Mouse (Mus musculus): ENCODE measurements around the gene AC170998.1. TPM values are rescaled to one million over a fixed set of nuclear protein-coding genes. Genes with fewer than 3 reads are reported as not detected.
"Not testable (repeated sequence)": the region's sequence is repeated elsewhere in the genome, so short reads cannot be mapped to it uniquely, and the experiment has no call there.

The AC170998.1 gene
- polyA plus RNA-seq, 2 experiments from 2014 or later: 4.1 to 7.7 TPM

DNA sequence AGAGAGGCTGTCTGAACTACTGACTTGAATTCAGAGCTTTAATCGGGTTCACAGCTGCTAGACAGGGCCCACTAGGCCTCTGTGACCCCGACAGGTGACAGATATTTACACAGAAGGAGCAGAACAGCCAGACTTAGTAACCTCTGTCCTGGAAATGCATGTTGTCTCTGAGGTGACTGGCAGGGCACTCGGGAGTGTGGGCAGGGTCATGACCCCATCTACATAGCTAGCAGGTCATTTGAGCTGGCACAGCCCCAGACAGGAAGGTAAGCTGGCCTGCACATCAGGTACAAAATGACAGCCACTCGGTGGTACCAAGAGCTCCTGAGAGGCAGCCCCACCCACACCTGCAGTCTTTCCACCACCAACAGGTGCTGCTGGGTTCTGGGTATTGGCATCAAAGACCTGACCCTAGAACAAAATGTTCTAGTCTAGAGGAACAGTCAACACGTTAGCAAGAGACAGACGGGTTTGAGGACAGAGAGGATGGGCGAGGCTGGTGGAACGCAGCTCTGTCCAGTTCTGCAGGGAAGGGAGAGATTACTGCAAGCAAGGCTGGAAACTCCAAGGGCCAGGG, 34.9 kb downstream of the AC170998.1 start:
- ATAC-seq: no peak

DNA sequence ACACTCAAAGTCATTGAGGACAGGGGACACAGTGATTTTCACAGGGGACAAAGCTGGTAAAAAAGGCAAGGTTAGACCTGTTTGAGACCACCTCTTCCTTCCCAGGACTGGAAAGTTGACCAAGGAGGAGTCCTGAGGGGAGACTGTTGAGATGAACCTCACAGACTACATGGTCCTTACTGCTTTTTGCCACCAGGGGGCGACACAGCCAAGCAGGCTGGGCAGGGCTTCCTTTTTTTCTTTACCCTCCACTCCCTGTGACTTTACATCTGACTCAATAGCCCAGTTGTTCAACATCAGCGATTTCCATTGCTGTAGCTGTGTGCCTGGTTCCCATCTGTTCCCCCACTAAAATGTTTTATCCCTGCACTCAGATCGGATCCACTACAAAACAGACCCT, 36.0 kb downstream of the AC170998.1 start:
- no peak for ATAC-seq

DNA sequence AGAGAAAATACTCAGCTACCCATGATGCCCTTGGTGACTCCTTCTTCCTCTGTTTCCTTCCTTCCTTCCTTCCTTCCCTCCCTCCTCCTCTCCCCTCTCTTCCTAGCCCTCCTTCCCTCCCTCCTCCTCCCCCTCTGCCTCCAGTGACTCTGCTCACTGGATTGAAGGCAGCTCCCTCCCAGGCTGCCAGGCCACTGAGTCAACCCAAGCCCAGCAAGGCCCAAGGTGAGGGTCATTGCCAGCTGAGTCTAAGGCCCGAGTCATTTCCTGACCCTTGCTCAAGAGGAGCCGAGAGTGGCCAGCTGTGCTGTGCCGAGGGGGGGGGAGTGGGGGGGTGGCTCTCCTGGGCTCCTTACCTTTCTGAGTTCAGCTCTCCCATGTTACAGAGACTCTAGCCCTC, 40.3 kb downstream of the AC170998.1 start:
- no peak for ATAC-seq

DNA sequence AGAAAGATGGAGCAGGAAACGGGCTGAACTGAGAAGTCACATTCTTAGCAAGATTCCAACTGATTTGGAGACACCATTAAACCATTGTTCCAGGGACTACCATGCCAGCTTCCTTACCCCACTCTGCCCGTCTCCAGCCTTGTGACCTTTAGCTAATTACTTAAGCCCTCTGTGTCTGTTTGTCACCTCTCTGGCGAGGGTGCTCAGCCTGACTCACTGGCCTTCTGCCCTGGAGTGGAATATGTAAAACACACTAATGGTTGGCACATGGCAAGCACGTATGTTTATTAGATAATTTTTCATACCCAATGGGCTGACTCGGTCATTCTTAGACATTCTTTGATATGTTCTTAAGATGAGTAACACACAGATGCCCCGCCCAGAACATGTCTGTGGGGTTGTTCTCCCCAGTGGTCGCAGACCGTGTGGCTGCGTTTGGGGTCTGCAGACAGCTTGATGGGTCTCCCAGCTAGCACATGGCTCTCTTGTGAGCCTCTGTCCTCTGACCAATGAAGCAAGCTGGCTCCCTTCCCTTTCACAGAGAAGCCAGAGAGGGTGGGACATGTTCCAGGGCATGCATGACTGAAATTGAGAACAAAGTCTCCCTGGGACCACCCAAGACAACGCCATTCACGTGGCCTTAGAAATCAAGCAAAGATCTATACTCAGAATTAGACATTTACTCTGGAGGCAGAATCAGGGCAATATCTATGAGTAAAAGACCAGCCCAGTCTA, 41.1 kb downstream of the AC170998.1 start:
- ATAC-seq: no peak

DNA sequence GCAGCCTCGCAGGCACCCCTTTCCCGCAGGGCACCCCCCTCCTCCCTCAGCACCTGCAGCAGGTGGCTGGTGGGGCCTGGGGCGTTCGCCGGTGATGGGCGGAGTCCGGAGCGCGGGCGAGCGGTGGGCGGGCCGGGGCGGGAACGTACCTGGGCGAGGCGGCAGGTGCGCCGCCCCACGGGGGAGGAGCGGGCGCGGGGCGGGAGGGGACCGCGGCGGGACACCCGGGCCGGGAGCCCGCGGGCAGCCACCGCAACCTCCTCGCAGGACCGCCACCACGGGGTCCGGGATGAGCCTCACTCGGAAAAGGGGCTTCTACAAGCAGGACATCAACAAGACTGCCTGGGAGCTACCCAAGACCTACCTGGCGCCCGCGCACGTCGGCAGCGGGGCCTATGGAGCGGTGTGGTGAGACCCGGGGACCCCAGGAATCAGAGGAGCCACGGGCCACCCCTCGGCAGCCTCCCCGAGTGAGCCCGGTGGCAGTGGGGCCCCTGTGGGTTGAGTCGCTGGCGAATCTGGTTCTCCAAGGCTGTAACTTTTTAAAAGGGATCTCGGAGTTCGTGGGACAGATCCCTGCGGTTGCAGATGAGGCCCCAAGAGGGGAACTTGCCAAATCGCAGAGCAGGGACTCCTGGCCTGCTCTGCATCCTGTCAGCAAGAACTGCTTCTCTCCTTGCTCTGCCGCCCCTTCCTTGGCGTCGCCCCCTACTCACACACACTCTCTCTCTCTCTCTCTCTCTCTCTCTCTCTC, 43.4 kb downstream of the AC170998.1 start, which contains the start of gene Mapk13:
Gene Mapk13, plus strand, starts transcription at position 177 of the 754 bp plus-strand sequence.
- no peak for ATAC-seq

DNA sequence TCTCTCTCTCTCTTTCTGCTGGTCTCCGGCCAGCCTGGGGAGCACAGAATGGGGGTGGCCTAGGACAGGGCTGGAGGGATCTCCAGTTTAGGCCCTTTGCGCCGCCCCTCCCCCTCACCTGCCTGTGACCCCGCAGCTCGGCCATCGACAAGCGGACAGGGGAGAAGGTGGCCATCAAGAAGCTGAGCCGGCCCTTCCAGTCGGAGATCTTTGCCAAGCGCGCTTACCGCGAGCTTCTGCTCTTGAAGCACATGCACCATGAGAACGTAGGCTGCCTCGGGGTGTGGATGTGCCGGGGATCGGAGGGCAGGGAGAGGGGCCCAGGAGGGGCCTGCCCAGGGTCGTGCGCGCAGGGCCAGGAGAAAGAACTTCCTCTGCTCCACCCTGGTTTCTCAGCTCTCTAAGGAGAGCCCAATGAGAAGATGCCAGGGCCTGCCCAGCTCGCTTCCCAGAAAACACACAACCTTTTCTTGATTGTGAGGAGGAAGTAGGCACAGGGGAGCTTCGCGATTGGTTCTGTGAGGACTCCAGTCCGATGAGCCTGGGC, 44.1 kb downstream of the AC170998.1 start:
- ATAC-seq: no peak

DNA sequence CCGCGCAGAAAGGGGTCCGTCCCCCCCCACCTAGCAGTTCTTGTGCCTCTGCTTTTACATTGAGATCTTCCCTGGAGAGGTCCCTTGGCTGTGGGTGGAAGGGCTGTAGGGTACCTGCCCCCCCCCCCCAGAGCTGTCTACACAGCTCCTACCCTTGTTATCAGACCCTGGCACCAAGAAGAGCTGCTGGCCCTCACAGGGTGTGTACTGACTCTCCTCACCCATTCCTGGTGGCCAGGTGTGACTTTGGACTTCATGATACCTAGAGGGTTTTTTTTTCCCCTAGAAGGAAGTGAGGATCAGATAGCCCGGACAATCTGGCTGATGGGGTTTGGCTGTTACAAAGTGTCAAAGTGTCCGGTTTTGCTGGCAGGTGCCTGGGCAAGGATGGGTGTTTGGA, 45.4 kb downstream of the AC170998.1 start:
- no peak for ATAC-seq

DNA sequence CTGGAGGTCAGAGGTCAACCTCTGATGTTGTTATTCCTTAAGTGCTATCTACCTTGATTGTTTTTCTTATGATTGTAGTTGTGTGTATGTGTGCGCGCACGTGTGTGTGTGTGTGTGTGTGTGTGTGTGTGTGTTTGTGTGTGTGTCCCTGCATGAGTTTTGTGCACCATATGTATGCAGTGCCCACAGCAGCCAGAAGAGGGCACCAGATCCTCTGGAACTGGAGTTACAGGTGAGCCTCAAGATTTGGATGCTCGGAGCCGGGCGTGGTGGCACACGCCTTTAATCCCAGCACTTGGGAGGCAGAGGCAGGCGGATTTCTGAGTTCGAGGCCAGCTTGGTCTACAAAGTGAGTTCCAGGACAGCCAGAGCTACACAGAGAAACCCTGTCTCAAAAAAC, 48.4 kb downstream of the AC170998.1 start:
- ATAC-seq: not testable (repeated sequence)

DNA sequence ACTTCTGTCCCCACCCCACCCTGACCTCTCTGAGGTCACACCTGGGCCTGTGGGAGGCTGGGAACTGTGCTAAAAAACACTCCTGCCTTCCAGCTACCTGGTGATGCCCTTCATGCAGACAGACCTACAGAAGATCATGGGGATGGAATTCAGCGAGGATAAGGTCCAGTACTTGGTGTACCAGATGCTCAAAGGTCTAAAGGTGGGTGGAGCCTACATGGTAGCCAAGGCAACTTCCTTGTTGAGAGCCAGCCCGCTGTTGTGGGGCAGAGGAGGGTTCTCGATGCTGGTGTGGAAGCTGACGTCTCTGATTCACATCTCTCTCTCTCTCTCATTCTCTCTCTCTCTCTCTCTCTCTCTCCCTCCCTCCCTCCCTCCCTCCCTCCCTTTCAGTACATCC, 49.3 kb downstream of the AC170998.1 start:
- ATAC-seq: no peak

Other genes starting within 250 kb of the AC170998.1 start
- gene Fkbp5, start 208.6 kb upstream of the AC170998.1 start, polyA plus RNA-seq (2017; shearing (Covaris generic)): 10 to 100 TPM; 17.9 to 24.0 TPM
- not detected for gene Armc12, start 195.3 kb upstream of the AC170998.1 start, polyA plus RNA-seq (2017; shearing (Covaris generic))
- not detected for gene Clpsl2, start 176.7 kb upstream of the AC170998.1 start, polyA plus RNA-seq (2017; shearing (Covaris generic))
- not detected for gene Clps, start 165.3 kb upstream of the AC170998.1 start, polyA plus RNA-seq (2017; shearing (Covaris generic))
- 1 to 10 TPM in 1 of 2 experiments, under 1 TPM in 1; 0.64 to 1.7 TPM for gene Lhfpl5, start 150.4 kb upstream of the AC170998.1 start, polyA plus RNA-seq (2017; shearing (Covaris generic))
- gene Srpk1, start 103.4 kb upstream of the AC170998.1 start, polyA plus RNA-seq (2017; shearing (Covaris generic)): 100 to 1,000 TPM; 204 to 207 TPM
- not detected for gene Slc26a8, start 35.9 kb upstream of the AC170998.1 start, polyA plus RNA-seq (2017; shearing (Covaris generic))
- gene Mapk14, start 34.8 kb upstream of the AC170998.1 start, polyA plus RNA-seq (2017; shearing (Covaris generic)): 10 to 100 TPM; 17.5 to 22.4 TPM
- not detected for gene Mapk13, start 43.2 kb downstream of the AC170998.1 start, polyA plus RNA-seq (2017; shearing (Covaris generic))
- 1 to 10 TPM; 2.4 to 5.5 TPM for gene Brpf3, start 75.0 kb downstream of the AC170998.1 start, polyA plus RNA-seq (2017; shearing (Covaris generic))
- not detected for gene Pnpla1, start 132.3 kb downstream of the AC170998.1 start, polyA plus RNA-seq (2017; shearing (Covaris generic))
- 1 to 10 TPM; 1.5 to 1.6 TPM for gene 4930539E08Rik, start 189.2 kb downstream of the AC170998.1 start, polyA plus RNA-seq (2017; shearing (Covaris generic))
- gene Pxt1, start 217.8 kb downstream of the AC170998.1 start, polyA plus RNA-seq (2017; shearing (Covaris generic)): under 1 TPM in 1 of 2 experiments, not detected in 1; 0.77 TPM
- 10 to 100 TPM; 32.0 to 47.5 TPM for gene Kctd20, start 225.9 kb downstream of the AC170998.1 start, polyA plus RNA-seq (2017; shearing (Covaris generic))